Mouse (Mus musculus): Measurements from ENCODE around the gene Ryr3. TPM values are rescaled to one million over a fixed set of nuclear protein-coding genes. Genes with fewer than 3 reads are reported as not detected.

Ryr3 gene
- polyA plus RNA-seq, 2 experiments: 1.2 to 3.0 TPM

DNA sequence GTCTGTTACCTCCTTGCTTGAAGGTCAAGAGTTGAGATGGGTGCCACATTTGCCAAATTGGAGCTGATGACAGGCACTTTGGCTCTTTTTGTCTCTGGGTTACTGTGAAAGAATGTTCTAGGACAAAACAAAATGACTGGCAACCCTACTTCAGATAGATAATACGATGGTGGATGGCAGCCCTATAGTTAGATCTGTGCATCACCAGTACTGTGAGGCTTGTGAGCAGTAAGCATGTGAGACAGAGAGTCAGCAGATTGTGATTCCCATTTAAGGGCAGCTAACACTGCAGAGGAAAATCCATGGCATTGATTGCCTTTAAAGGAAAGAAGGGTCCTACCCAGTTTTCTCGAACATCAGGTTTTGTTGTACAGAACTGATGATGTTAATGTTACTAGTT is 180.3 kb downstream of the Ryr3 start:
- DNase-seq (ENCODE audit: low spot score) (no peak), ATAC-seq (ENCODE audit: low FRiP score, low read depth) (no peak)
- Histone ChIP-seq H3K9me3 (ENCODE audit: control insufficient read depth, low read length) (no peaks in the 10 kb centered on the region), H3K27ac (replicated peaks; ENCODE audit: low read depth, low read length) (no peak overlapping the region), H3K4me1 (ENCODE audit: control insufficient read depth, insufficient read depth, low read length) (no peaks in the 10 kb centered on the region), H3K36me3 (ENCODE audit: control insufficient read depth, insufficient read depth, low read length) (no peaks in the 10 kb centered on the region), H3K27me3 (ENCODE audit: control insufficient read depth, insufficient read depth, low read length) (no peaks in the 10 kb centered on the region), H3K4me3 (replicated peaks; ENCODE audit: low read length) (no peak overlapping the region), H3K4me2 (replicated peaks; ENCODE audit: low read depth, low read length, severe bottlenecking) (no peak overlapping the region), H3K9ac (ENCODE audit: low read depth, low read length, severe bottlenecking) (no peak overlapping the region)
- no peak for TF ChIP-seq POLR2A (IDR thresholded peaks at IDR 0.05; ENCODE audit: borderline replicate concordance, extremely low read depth, insufficient read depth, insufficient read length)
- WGBS: 97% methylated on average over 2 of the region's 2 CpGs

- no peak for TF ChIP-seq POLR2A (IDR thresholded peaks at IDR 0.05; ENCODE audit: borderline replicate concordance, extremely low read depth, insufficient read depth, insufficient read length)
- Histone ChIP-seq H3K4me1 (ENCODE audit: control insufficient read depth, insufficient read depth, low read length) (no peaks in the 10 kb centered on the region), H3K4me3 (replicated peaks; ENCODE audit: low read length) (no peak overlapping the region), H3K9me3 (ENCODE audit: control insufficient read depth, low read length) (no peaks in the 10 kb centered on the region), H3K27ac (replicated peaks; ENCODE audit: low read depth, low read length) (no peak overlapping the region), H3K4me2 (replicated peaks; ENCODE audit: low read depth, low read length, severe bottlenecking) (no peak overlapping the region), H3K27me3 (ENCODE audit: control insufficient read depth, insufficient read depth, low read length) (no peaks in the 10 kb centered on the region), H3K9ac (ENCODE audit: low read depth, low read length, severe bottlenecking) (no peak overlapping the region), H3K36me3 (ENCODE audit: control insufficient read depth, insufficient read depth, low read length) (no peaks in the 10 kb centered on the region)
- WGBS: 83% methylated on average over 5 of the region's 5 CpGs
- ATAC-seq (ENCODE audit: low FRiP score, low read depth): no peak
- DNase-seq (ENCODE audit: low spot score): no peak
Measured at GRCm38 (mm10) chr2:113030689-113031088, 186.2 kb downstream of the Ryr3 start.

DNA sequence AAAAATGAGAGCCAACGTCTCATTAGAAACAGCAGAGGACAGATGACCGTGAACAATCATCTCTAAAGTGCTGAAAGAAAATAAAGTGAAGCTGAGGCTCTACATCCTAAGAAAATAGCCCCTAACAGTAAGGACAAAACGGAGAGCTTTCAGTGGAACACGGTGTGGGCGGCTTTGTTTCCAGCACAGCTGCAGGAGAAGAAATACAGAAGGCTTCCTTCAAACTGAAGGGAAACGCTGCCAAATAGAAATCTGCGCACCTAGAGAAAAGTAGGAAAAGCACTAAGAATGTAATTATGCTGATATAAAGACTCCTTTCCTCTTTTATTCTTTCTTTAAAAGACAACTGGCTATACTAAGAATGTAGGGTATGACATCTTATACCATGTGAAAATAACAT is 197.0 kb downstream of the Ryr3 start:
- H3K27ac ChIP-seq (replicated peaks; ENCODE audit: low read depth, low read length): no peak overlapping the region
- no peaks in the 10 kb centered on the region for H3K27me3 ChIP-seq (ENCODE audit: control insufficient read depth, insufficient read depth, low read length)
- DNase-seq (ENCODE audit: low spot score) (no peak), ATAC-seq (ENCODE audit: low FRiP score, low read depth) (no peak)
- no peaks in the 10 kb centered on the region for H3K9me3 ChIP-seq (ENCODE audit: control insufficient read depth, low read length)
- H3K4me1 ChIP-seq (ENCODE audit: control insufficient read depth, insufficient read depth, low read length): no peaks in the 10 kb centered on the region
- TF ChIP-seq POLR2A (IDR thresholded peaks at IDR 0.05; ENCODE audit: borderline replicate concordance, extremely low read depth, insufficient read depth, insufficient read length): no peak
- 77% methylated on average over 7 of the region's 7 CpGs for WGBS
- H3K4me2 ChIP-seq (replicated peaks; ENCODE audit: low read depth, low read length, severe bottlenecking): no peak overlapping the region
- no peaks in the 10 kb centered on the region for H3K36me3 ChIP-seq (ENCODE audit: control insufficient read depth, insufficient read depth, low read length)
- no peak overlapping the region for H3K4me3 ChIP-seq (replicated peaks; ENCODE audit: low read length)
- no peak overlapping the region for H3K9ac ChIP-seq (ENCODE audit: low read depth, low read length, severe bottlenecking)

- no peak for ATAC-seq (ENCODE audit: low FRiP score, low read depth)
Measured at GRCm38 (mm10) chr2:113018278-113018677, 198.6 kb downstream of the Ryr3 start.

GRCm38 (mm10) chr2:113016236-113016635 is 200.7 kb downstream of the Ryr3 start:
- Histone ChIP-seq H3K27ac (replicated peaks; ENCODE audit: low read depth, low read length) (no peak overlapping the region), H3K4me2 (replicated peaks; ENCODE audit: low read depth, low read length, severe bottlenecking) (no peak overlapping the region), H3K4me1 (ENCODE audit: control insufficient read depth, insufficient read depth, low read length) (no peaks in the 10 kb centered on the region), H3K27me3 (ENCODE audit: control insufficient read depth, insufficient read depth, low read length) (no peaks in the 10 kb centered on the region), H3K9ac (ENCODE audit: low read depth, low read length, severe bottlenecking) (no peak overlapping the region), H3K4me3 (replicated peaks; ENCODE audit: low read length) (no peak overlapping the region), H3K36me3 (ENCODE audit: control insufficient read depth, insufficient read depth, low read length) (no peaks in the 10 kb centered on the region), H3K9me3 (ENCODE audit: control insufficient read depth, low read length) (no peaks in the 10 kb centered on the region)
- 89% methylated on average over 2 of the region's 2 CpGs for WGBS
- DNase-seq (ENCODE audit: low spot score) (no peak), ATAC-seq (ENCODE audit: low FRiP score, low read depth) (no peak)
- TF ChIP-seq POLR2A (IDR thresholded peaks at IDR 0.05; ENCODE audit: borderline replicate concordance, extremely low read depth, insufficient read depth, insufficient read length): no peak

More at GRCm38 (mm10) chr2:113018278-113018677, 198.6 kb downstream of the Ryr3 start:
- Histone ChIP-seq H3K9me3 (ENCODE audit: control insufficient read depth, low read length) (no peaks in the 10 kb centered on the region), H3K36me3 (ENCODE audit: control insufficient read depth, insufficient read depth, low read length) (no peaks in the 10 kb centered on the region), H3K27ac (replicated peaks; ENCODE audit: low read depth, low read length) (no peak overlapping the region), H3K9ac (ENCODE audit: low read depth, low read length, severe bottlenecking) (no peak overlapping the region), H3K4me2 (replicated peaks; ENCODE audit: low read depth, low read length, severe bottlenecking) (no peak overlapping the region), H3K27me3 (ENCODE audit: control insufficient read depth, insufficient read depth, low read length) (no peaks in the 10 kb centered on the region), H3K4me3 (replicated peaks; ENCODE audit: low read length) (no peak overlapping the region), H3K4me1 (ENCODE audit: control insufficient read depth, insufficient read depth, low read length) (no peaks in the 10 kb centered on the region)
- WGBS: 55% methylated on average over 1 of the region's 1 CpGs
- no peak for TF ChIP-seq POLR2A (IDR thresholded peaks at IDR 0.05; ENCODE audit: borderline replicate concordance, extremely low read depth, insufficient read depth, insufficient read length)
- DNase-seq (ENCODE audit: low spot score): no peak
